Mouse (Mus musculus) thymus, adult 2 months (tissue): ENCODE data around the gene Atp8b4.

ENCODE experiments used
- CTCF ChIP-seq: fragments of 200-500 bp; IDR thresholded peaks from 2 replicates; pipeline ENCODE4 v1.5.1; 2012; ENCODE audit warnings: mild to moderate bottlenecking, control low read depth, low read length, moderate library complexity, borderline replicate concordance; ENCODE audit not compliant: control insufficient read depth, poor library complexity, insufficient read depth; ENCODE audit errors: extremely low read depth
- POLR2A ChIP-seq: fragments of 200-500 bp; IDR thresholded peaks from 2 replicates; pipeline ENCODE4 v1.6.1; 2012; ENCODE audit warnings: mild to moderate bottlenecking, low read length, control low read depth, moderate library complexity; ENCODE audit not compliant: control insufficient read depth, poor library complexity, insufficient read depth; ENCODE audit errors: extremely low read depth

DNA sequence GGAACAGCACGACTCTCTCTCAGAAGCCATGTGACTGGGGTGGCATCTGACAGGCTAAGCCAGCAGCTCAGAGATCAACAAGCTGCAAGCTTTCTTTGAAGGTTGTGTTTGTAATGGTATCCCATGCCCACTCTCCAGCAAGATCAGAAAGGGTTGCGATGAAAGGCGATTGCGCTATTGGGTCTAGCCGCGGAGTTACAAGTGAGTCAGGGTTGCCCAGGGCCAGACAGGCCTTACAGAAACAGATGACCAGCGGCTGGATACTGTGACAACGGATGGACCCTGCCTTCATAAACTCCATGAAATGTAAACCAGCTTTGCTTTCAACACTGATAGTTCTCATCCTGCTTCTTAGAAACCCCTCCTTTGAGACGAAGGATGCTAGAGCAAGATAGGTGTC, 66.2 kb downstream of the Atp8b4 start:
- TF ChIP-seq CTCF: no peak
- no peak for TF ChIP-seq POLR2A
